Comparison of ENCODE assay signal across 27 mouse cellular contexts in the genomic region with DNA sequence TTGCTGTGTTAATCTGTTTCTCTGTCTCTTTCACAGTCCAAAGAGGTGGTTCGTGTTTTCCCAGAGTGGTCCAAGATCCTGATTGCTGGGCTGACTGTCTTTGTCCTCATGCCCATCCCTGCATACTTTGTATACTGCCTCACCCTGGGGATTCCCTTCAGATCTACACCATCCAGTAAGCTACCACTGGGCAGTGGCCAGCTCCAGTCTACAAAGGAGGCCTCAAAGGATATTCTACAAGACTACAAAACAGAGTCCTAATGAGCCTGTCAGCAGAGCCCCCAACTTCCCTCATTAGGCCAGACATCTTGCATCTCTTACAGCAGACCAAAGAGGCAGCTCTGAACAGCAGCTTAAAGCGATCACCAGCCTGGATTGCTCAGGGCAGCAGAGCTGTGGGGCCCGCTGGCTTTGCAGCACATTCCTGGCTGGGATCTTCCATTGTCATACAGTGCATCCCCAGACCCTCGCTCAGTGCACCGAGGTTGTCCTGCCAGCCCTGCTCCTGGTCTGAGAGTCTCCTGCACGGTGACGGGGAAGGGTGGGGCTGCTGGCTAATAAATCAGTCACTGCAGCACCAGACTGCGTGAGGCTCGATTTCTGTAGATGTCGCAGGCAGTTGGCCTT. TPM values are rescaled to one million over a fixed set of nuclear protein-coding genes. Genes with fewer than 3 reads are reported as not detected.
A peak's percentile ranks its signal among the peaks of the same experiment; 100 is the strongest.
DNase-seq lines count a peak whose midpoint lies in the region; ATAC-seq and TF ChIP-seq lines count a peak whose summit lies in the region.
"Had no signal": no experiment of that assay in that cellular context is flagged by ENCODE, and none has a peak within 500 bp of the region (broad histone marks: within the 10 kb centered on the region; RNA-seq: fewer than 3 reads in every experiment).

No protein-coding gene starts in this region.

- no peak for TF ChIP-seq CTCF in thymus, adult 2 months (IDR thresholded peaks at IDR 0.05; ENCODE audit: borderline replicate concordance, control insufficient read depth, extremely low read depth, insufficient read depth, low read length, poor library complexity)

- H3K27ac ChIP-seq in heart, embryonic 12.5 days (ENCODE audit: poor library complexity, severe bottlenecking) = no peak overlapping the region
- H3K27ac ChIP-seq in midbrain, embryonic 14.5 days (replicated peaks; ENCODE audit: low read depth, low read length) = no peak overlapping the region
- no peak overlapping the region for H3K27ac ChIP-seq in midbrain, embryonic 15.5 days
- H3K27ac ChIP-seq in forebrain, embryonic 11.5 days (ENCODE audit: low read depth, low read length) = 0 out of 2 replicates have a peak overlapping the region, but pooled peaks have one; percentile 31
- peak overlapping the region; percentile 53; the same call in 1 of the 2 replicates for H3K27ac ChIP-seq in limb, embryonic 10.5 days
- no peak overlapping the region for H3K27ac ChIP-seq in thymus, adult 2 months (ENCODE audit: control insufficient read depth, insufficient read depth, low read length)
- H3K27ac ChIP-seq: embryonic facial prominence, embryonic 15.5 days; gastrocnemius, adult 2 months; hindbrain, embryonic 14.5 days; layer of hippocampus, adult 2 months; limb, embryonic 15.5 days; liver, embryonic 15.5 days; neural tube, embryonic 13.5 days; stomach, embryonic 15.5 days had no signal

- H3K9ac ChIP-seq in heart, embryonic 12.5 days = no peak overlapping the region
- no peak overlapping the region for H3K9ac ChIP-seq in midbrain, embryonic 14.5 days (replicated peaks; ENCODE audit: low read length)
- no peak overlapping the region for H3K9ac ChIP-seq in midbrain, embryonic 15.5 days
- no peak overlapping the region for H3K9ac ChIP-seq in forebrain, embryonic 11.5 days (ENCODE audit: low read length)
- H3K9ac ChIP-seq: embryonic facial prominence, embryonic 15.5 days; hindbrain, embryonic 14.5 days; limb, embryonic 15.5 days; liver, embryonic 15.5 days; neural tube, embryonic 13.5 days; stomach, embryonic 15.5 days had no signal

- 74% methylated on average over 10 of the region's 10 CpGs for WGBS in heart, embryonic 12.5 days
- WGBS in midbrain, embryonic 14.5 days = 61% methylated on average over 10 of the region's 10 CpGs
- 57% methylated on average over 10 of the region's 10 CpGs for WGBS in midbrain, embryonic 15.5 days
- WGBS in forebrain, embryonic 11.5 days = 49% methylated on average over 10 of the region's 10 CpGs
- WGBS in limb, embryonic 10.5 days = 40% methylated on average over 10 of the region's 10 CpGs
- WGBS in thymus, adult 2 months = 86% methylated on average over 10 of the region's 10 CpGs

- peak; percentile 79 for DNase-seq in heart, adult 11 months
- DNase-seq in midbrain, embryonic 14.5 days = peak; percentile 6
- DNase-seq in forebrain, embryonic 11.5 days (ENCODE audit: low spot score) = no peak
- DNase-seq in limb, embryonic 10.5 days (ENCODE audit: low spot score) = no peak
- no peak for DNase-seq in thymus, adult 2 months
- DNase-seq in kidney, adult 8-10 months = no peak
- DNase-seq: adrenal gland, adult 8-10 months; cerebellum, adult 9-11 months; gastrocnemius, adult 2 months; heart, adult 18-20 months; heart, postnatal 36 days; kidney, adult 11 months; kidney, postnatal 14 days; right cerebral cortex, postnatal 25 days had no signal

- no peak overlapping the region for H3K4me3 ChIP-seq in heart, embryonic 12.5 days
- H3K4me3 ChIP-seq in midbrain, embryonic 14.5 days (replicated peaks; ENCODE audit: low read depth, low read length) = no peak overlapping the region
- no peak overlapping the region for H3K4me3 ChIP-seq in midbrain, embryonic 15.5 days
- H3K4me3 ChIP-seq in forebrain, embryonic 11.5 days (ENCODE audit: low read depth, low read length) = no peak overlapping the region
- no peak overlapping the region for H3K4me3 ChIP-seq in limb, embryonic 10.5 days
- H3K4me3 ChIP-seq in thymus, adult 2 months (ENCODE audit: control insufficient read depth, insufficient read depth, low read length) = no peak overlapping the region
- H3K4me3 ChIP-seq: embryonic facial prominence, embryonic 15.5 days; gastrocnemius, adult 2 months; layer of hippocampus, adult 2 months; limb, embryonic 15.5 days; liver, embryonic 15.5 days; neural tube, embryonic 13.5 days; stomach, embryonic 15.5 days had no signal

- TF ChIP-seq POLR2A in thymus, adult 2 months (IDR thresholded peaks at IDR 0.05; ENCODE audit: control insufficient read depth, extremely low read depth, insufficient read depth, low read length, poor library complexity) = no peak

- no peak for ATAC-seq in heart, embryonic 12.5 days (ENCODE audit: insufficient number of reproducible peaks, low FRiP score)
- no peak for ATAC-seq in midbrain, embryonic 14.5 days (ENCODE audit: low FRiP score, low TSS enrichment)
- no peak for ATAC-seq in midbrain, embryonic 15.5 days (replicated peaks)
- 0 out of 2 replicates have a peak, but pooled peaks have one; percentile 15 for ATAC-seq in forebrain, embryonic 11.5 days (replicated peaks; ENCODE audit: low FRiP score)
- ATAC-seq: CD4-positive, CD25-positive, alpha-beta regulatory T cell, adult 4 months had no signal

- peaks cover 16% of the 10 kb centered on the region for H3K4me1 ChIP-seq in heart, embryonic 12.5 days (replicated peaks)
- H3K4me1 ChIP-seq in midbrain, embryonic 14.5 days (ENCODE audit: control insufficient read depth, insufficient read depth, low read length) = no peaks in the 10 kb centered on the region
- H3K4me1 ChIP-seq in midbrain, embryonic 15.5 days = peaks cover 5% of the 10 kb centered on the region
- H3K4me1 ChIP-seq in forebrain, embryonic 11.5 days (replicated peaks; ENCODE audit: control insufficient read depth, insufficient read depth, low read length) = no peaks in the 10 kb centered on the region
- H3K4me1 ChIP-seq in limb, embryonic 10.5 days = peaks cover 35% of the 10 kb centered on the region
- peaks cover 10% of the 10 kb centered on the region for H3K4me1 ChIP-seq in thymus, adult 2 months (replicated peaks; ENCODE audit: control insufficient read depth, insufficient read depth, low read length)
- H3K4me1 ChIP-seq: stomach, embryonic 15.5 days had no signal

- peaks cover 31% of the 10 kb centered on the region for H3K27me3 ChIP-seq in heart, embryonic 12.5 days (replicated peaks)
- H3K27me3 ChIP-seq in midbrain, embryonic 14.5 days (ENCODE audit: control insufficient read depth, insufficient read depth, low read length) = no peaks in the 10 kb centered on the region
- H3K27me3 ChIP-seq in midbrain, embryonic 15.5 days (replicated peaks) = peaks cover 7% of the 10 kb centered on the region; the same call in 1 of the 2 replicates
- no peaks in the 10 kb centered on the region for H3K27me3 ChIP-seq in forebrain, embryonic 11.5 days (ENCODE audit: control insufficient read depth, insufficient read depth, low read length)
- peaks cover 18% of the 10 kb centered on the region for H3K27me3 ChIP-seq in limb, embryonic 10.5 days (ENCODE audit: low read depth, poor library complexity, severe bottlenecking)
- no peaks in the 10 kb centered on the region for H3K27me3 ChIP-seq in thymus, adult 2 months (ENCODE audit: control insufficient read depth, insufficient read depth, low read length)

- peaks cover 8% of the 10 kb centered on the region for H3K9me3 ChIP-seq in heart, embryonic 12.5 days (replicated peaks)
- H3K9me3 ChIP-seq in midbrain, embryonic 14.5 days (ENCODE audit: control insufficient read depth, low read length) = no peaks in the 10 kb centered on the region
- H3K9me3 ChIP-seq in midbrain, embryonic 15.5 days = no peaks in the 10 kb centered on the region
- no peaks in the 10 kb centered on the region; the same call in 1 of the 2 replicates for H3K9me3 ChIP-seq in forebrain, embryonic 11.5 days (ENCODE audit: control insufficient read depth, low read length)
- 0 out of 2 replicates have a peak, but pooled peaks cover 1% of the 10 kb centered on the region for H3K9me3 ChIP-seq in limb, embryonic 10.5 days (replicated peaks)
- H3K9me3 ChIP-seq: embryonic facial prominence, embryonic 15.5 days; limb, embryonic 15.5 days; liver, embryonic 15.5 days; neural tube, embryonic 13.5 days; stomach, embryonic 15.5 days had no signal

- no peak overlapping the region for H3K4me2 ChIP-seq in heart, embryonic 12.5 days
- H3K4me2 ChIP-seq in midbrain, embryonic 14.5 days (ENCODE audit: low read length) = no peak overlapping the region
- no peak overlapping the region for H3K4me2 ChIP-seq in midbrain, embryonic 15.5 days
- H3K4me2 ChIP-seq in forebrain, embryonic 11.5 days (ENCODE audit: low read depth, low read length, severe bottlenecking) = no peak overlapping the region
- H3K4me2 ChIP-seq: embryonic facial prominence, embryonic 15.5 days; hindbrain, embryonic 14.5 days; limb, embryonic 15.5 days; liver, embryonic 15.5 days; neural tube, embryonic 13.5 days; stomach, embryonic 15.5 days had no signal

- no peaks in the 10 kb centered on the region for H3K36me3 ChIP-seq in heart, embryonic 12.5 days
- no peaks in the 10 kb centered on the region for H3K36me3 ChIP-seq in midbrain, embryonic 14.5 days (ENCODE audit: control insufficient read depth, insufficient read depth, low read length)
- no peaks in the 10 kb centered on the region for H3K36me3 ChIP-seq in midbrain, embryonic 15.5 days (replicated peaks)
- H3K36me3 ChIP-seq in forebrain, embryonic 11.5 days (ENCODE audit: control insufficient read depth, insufficient read depth, low read length) = no peaks in the 10 kb centered on the region
- peaks cover 2% of the 10 kb centered on the region; the same call in 1 of the 2 replicates for H3K36me3 ChIP-seq in limb, embryonic 10.5 days
- no peaks in the 10 kb centered on the region for H3K36me3 ChIP-seq in thymus, adult 2 months (ENCODE audit: control insufficient read depth, insufficient read depth, low read length)
- H3K36me3 ChIP-seq: embryonic facial prominence, embryonic 15.5 days; limb, embryonic 15.5 days; liver, embryonic 15.5 days; neural tube, embryonic 13.5 days; stomach, embryonic 15.5 days had no signal

RNA-seq across cellular contexts. Expression of a gene that starts 4.4 kb away (rescaled TPM):
- polyA plus RNA-seq in heart, embryonic 12.5 days (2016; fragmentation: Nextera tagmentation; extraction: Ambion mirVana) = not detected in 2 replicates
- polyA plus RNA-seq in midbrain, embryonic 14.5 days (2014; fragmentation: Nextera tagmentation; extraction: Ambion mirVana) = not detected in 2 replicates
- not detected in 2 replicates for polyA plus RNA-seq in midbrain, embryonic 15.5 days (2015; fragmentation: Nextera tagmentation; extraction: Ambion mirVana)
- polyA plus RNA-seq in forebrain, embryonic 11.5 days (2014; fragmentation: Nextera tagmentation; extraction: Ambion mirVana) = not detected in 2 replicates
- not detected in 2 replicates for polyA plus RNA-seq in limb, embryonic 10.5 days (2016; fragmentation: Nextera tagmentation; extraction: Ambion mirVana)
- 0.50 TPM in 1 of 2 replicates, not detected in the other for polyA plus RNA-seq in thymus, adult 2 months (2012; rRNA removed)
- polyA plus RNA-seq: CD4-positive, CD25-positive, alpha-beta regulatory T cell, adult 4 months; embryonic facial prominence, embryonic 15.5 days; heart, embryonic 14.5 days; hindbrain, embryonic 14.5 days; limb, embryonic 15.5 days; liver, embryonic 15.5 days; lung, embryonic 16.5 days; neural tube, embryonic 13.5 days; stomach, embryonic 15.5 days had no signal

RNA-seq across cellular contexts. Expression of a gene that starts 32.0 kb away (rescaled TPM):
- polyA plus RNA-seq in heart, embryonic 12.5 days (2016; fragmentation: Nextera tagmentation; extraction: Ambion mirVana) = 0.37 TPM in 2 replicates
- polyA plus RNA-seq in midbrain, embryonic 14.5 days (2014; fragmentation: Nextera tagmentation; extraction: Ambion mirVana) = 0.16 and 0.54 TPM in 2 replicates
- 0.50 and 0.91 TPM in 2 replicates for polyA plus RNA-seq in midbrain, embryonic 15.5 days (2015; fragmentation: Nextera tagmentation; extraction: Ambion mirVana)
- polyA plus RNA-seq in forebrain, embryonic 11.5 days (2014; fragmentation: Nextera tagmentation; extraction: Ambion mirVana) = 0.36 TPM in 1 of 2 replicates, not detected in the other
- polyA plus RNA-seq in limb, embryonic 10.5 days (2016; fragmentation: Nextera tagmentation; extraction: Ambion mirVana) = 0.24 and 0.49 TPM in 2 replicates
- 0.30 and 0.37 TPM in 2 replicates for polyA plus RNA-seq in thymus, adult 2 months (2012; rRNA removed)
- polyA plus RNA-seq: CD4-positive, CD25-positive, alpha-beta regulatory T cell, adult 4 months; limb, embryonic 15.5 days; liver, embryonic 15.5 days; lung, embryonic 16.5 days; spleen, adult 2 months; stomach, embryonic 15.5 days had no signal

RNA-seq across cellular contexts. Expression of a gene that starts 34.0 kb away (rescaled TPM):
- 1.2 and 1.4 TPM in 2 replicates for polyA plus RNA-seq in heart, embryonic 12.5 days (2016; fragmentation: Nextera tagmentation; extraction: Ambion mirVana)
- polyA plus RNA-seq in midbrain, embryonic 14.5 days (2014; fragmentation: Nextera tagmentation; extraction: Ambion mirVana) = 0.76 and 1.0 TPM in 2 replicates
- polyA plus RNA-seq in midbrain, embryonic 15.5 days (2015; fragmentation: Nextera tagmentation; extraction: Ambion mirVana) = 1.3 and 1.7 TPM in 2 replicates
- 0.60 and 1.1 TPM in 2 replicates for polyA plus RNA-seq in forebrain, embryonic 11.5 days (2014; fragmentation: Nextera tagmentation; extraction: Ambion mirVana)
- 1.1 and 1.2 TPM in 2 replicates for polyA plus RNA-seq in limb, embryonic 10.5 days (2016; fragmentation: Nextera tagmentation; extraction: Ambion mirVana)
- 412 and 423 TPM in 2 replicates for polyA plus RNA-seq in thymus, adult 2 months (2012; rRNA removed)

RNA-seq across cellular contexts. Expression of a gene that starts 57.3 kb away (rescaled TPM):
- polyA plus RNA-seq in heart, embryonic 12.5 days (2016; fragmentation: Nextera tagmentation; extraction: Ambion mirVana) = 131 and 138 TPM in 2 replicates
- 38.4 and 59.7 TPM in 2 replicates for polyA plus RNA-seq in midbrain, embryonic 14.5 days (2014; fragmentation: Nextera tagmentation; extraction: Ambion mirVana)
- polyA plus RNA-seq in midbrain, embryonic 15.5 days (2015; fragmentation: Nextera tagmentation; extraction: Ambion mirVana) = 45.7 and 55.8 TPM in 2 replicates
- 297 and 318 TPM in 2 replicates for polyA plus RNA-seq in forebrain, embryonic 11.5 days (2014; fragmentation: Nextera tagmentation; extraction: Ambion mirVana)
- polyA plus RNA-seq in limb, embryonic 10.5 days (2016; fragmentation: Nextera tagmentation; extraction: Ambion mirVana) = 435 and 481 TPM in 2 replicates
- polyA plus RNA-seq in thymus, adult 2 months (2012; rRNA removed) = 5.0 and 8.5 TPM in 2 replicates

Comparison
In these comparisons a context has a peak if more than half of its experiments do, and no peak if none do; other contexts are left out.
1. DNase-seq: peak in heart, adult 11 months (single experiment) and midbrain, embryonic 14.5 days (single experiment); none in forebrain, embryonic 11.5 days (single experiment), limb, embryonic 10.5 days (single experiment), thymus, adult 2 months (single experiment) and kidney, adult 8-10 months (0 of 2).
2. H3K27ac ChIP-seq: peak in forebrain, embryonic 11.5 days (single experiment) and limb, embryonic 10.5 days (single experiment); none in heart, embryonic 12.5 days (single experiment), midbrain, embryonic 14.5 days (single experiment), midbrain, embryonic 15.5 days (single experiment) and thymus, adult 2 months (single experiment).
3. RNA of a gene that starts 34.0 kb away (polyA plus RNA-seq): 412 to 423 TPM in thymus, adult 2 months; 1.3 to 1.7 TPM in midbrain, embryonic 15.5 days, 1.2 to 1.4 TPM in heart, embryonic 12.5 days, 1.1 to 1.2 TPM in limb, embryonic 10.5 days, 0.76 to 1.0 TPM in midbrain, embryonic 14.5 days and 0.60 to 1.1 TPM in forebrain, embryonic 11.5 days; every median in the first group is over 100 times any median in the second.